Mouse (Mus musculus) heart, adult 2 months (tissue): ENCODE measurements at regions not wholly inside any gene's neighbourhood (a gene's known extent, or its start where the extent isn't known, plus 50 kb on each side); places are given as distances from the start of the nearest gene placed in this dataset.

Source experiments
- DNase-seq, 2 experiments: peaks; one replicate each; pipeline ENCODE4 v3.0.0; 2021
- H3K27ac ChIP-seq: fragments of 200-600 bp; 2 replicates; pipeline ENCODE4 v1.8.1; 2022
- H3K27me3 ChIP-seq: fragments of 200-500 bp; 2 replicates; pipeline ENCODE4 v1.6.1; 2012; ENCODE audit warnings: mild to moderate bottlenecking, low read length, inconsistent platforms, mixed read lengths; ENCODE audit not compliant: control insufficient read depth, insufficient read depth
- H3K36me3 ChIP-seq: fragments of 200-500 bp; 2 replicates; pipeline ENCODE4 v1.6.1; 2012; ENCODE audit warnings: low read length, inconsistent platforms; ENCODE audit not compliant: control insufficient read depth, insufficient read depth
- H3K4me1 ChIP-seq: fragments of 200-500 bp; 2 replicates; pipeline ENCODE4 v1.6.1; 2011; ENCODE audit warnings: low read length; ENCODE audit not compliant: control insufficient read depth, insufficient read depth
- H3K4me3 ChIP-seq: fragments of 200-600 bp; 2 replicates; pipeline ENCODE4 v1.8.1; 2022
- H3K79me2 ChIP-seq: fragments of 200-500 bp; replicated peaks from 2 replicates; pipeline ENCODE4 v1.6.1; 2012; ENCODE audit warnings: mild to moderate bottlenecking, inconsistent platforms, low read length, moderate library complexity, mixed read lengths; ENCODE audit not compliant: control insufficient read depth, insufficient read depth
- H3K9ac ChIP-seq: fragments of 200-500 bp; 2 replicates; pipeline ENCODE4 v1.6.1; 2012; ENCODE audit warnings: low read depth, mild to moderate bottlenecking, control low read depth, inconsistent platforms, low read length, mixed read lengths
- CTCF ChIP-seq: fragments of 200-600 bp; IDR thresholded peaks from 2 replicates; pipeline ENCODE4 v1.8.1; 2022; ENCODE audit warnings: antibody characterized with exemption, mild to moderate bottlenecking, moderate library complexity
- EP300 ChIP-seq: fragments of 200-500 bp; IDR thresholded peaks from 2 replicates; pipeline ENCODE4 v1.6.1; 2011; ENCODE audit warnings: low read depth, low read length, control low read depth; ENCODE audit not compliant: insufficient read depth
- POLR2A ChIP-seq: fragments of 200-500 bp; IDR thresholded peaks from 2 replicates; pipeline ENCODE4 v1.6.1; 2011; ENCODE audit warnings: mild to moderate bottlenecking, low read depth, low read length, control low read depth; ENCODE audit not compliant: insufficient read depth
- WGBS: fragments of 180-500 bp; shearing (Covaris S2); methylation state at CpG from one replicate; pipeline ENCODE4 v1.1.7; 2018; 5-methylcytosine and 5-hydroxymethylcytosine counted together
- intact Hi-C: fragments of 180-260 bp; cut with DNase I; formaldehyde crosslinking; loops from one replicate; pipeline ENCODE4 v1.15.1; 2025

DNA sequence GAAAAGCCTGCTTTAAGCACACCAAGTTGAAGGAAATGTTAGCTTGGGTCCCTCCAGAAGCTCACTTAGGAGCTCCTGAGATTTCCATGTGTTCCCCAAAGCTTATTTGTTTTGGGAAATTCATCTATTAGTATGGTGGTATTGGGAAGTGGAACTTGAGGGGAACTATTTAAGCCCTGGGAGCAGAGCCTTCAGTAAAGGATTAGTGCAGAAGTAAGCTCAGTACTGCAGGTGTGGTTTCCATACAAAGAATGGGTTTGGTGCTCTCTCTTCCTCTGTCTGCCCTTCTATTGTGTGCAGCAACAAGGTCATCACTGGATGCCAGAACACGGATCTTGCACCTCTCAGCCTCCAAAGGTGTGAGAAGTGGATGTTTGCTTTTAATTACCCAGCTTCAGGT lies 57.2 kb downstream of the Foxa2 start:
- Histone ChIP-seq H3K4me1 (no peaks in the 10 kb centered on the region), H3K9ac (no peak overlapping the region), H3K27ac (no peak overlapping the region), H3K36me3 (no peaks in the 10 kb centered on the region), H3K79me2 (no peaks in the 10 kb centered on the region), H3K27me3 (no peaks in the 10 kb centered on the region), H3K4me3 (no peak overlapping the region)
- intact Hi-C loops = no loop called here
- TF ChIP-seq CTCF = no peak
- no peak for TF ChIP-seq EP300
- no peak for TF ChIP-seq POLR2A
- WGBS = 39% methylated on average over 1 of the region's 1 CpGs
- no peak for DNase-seq

DNA sequence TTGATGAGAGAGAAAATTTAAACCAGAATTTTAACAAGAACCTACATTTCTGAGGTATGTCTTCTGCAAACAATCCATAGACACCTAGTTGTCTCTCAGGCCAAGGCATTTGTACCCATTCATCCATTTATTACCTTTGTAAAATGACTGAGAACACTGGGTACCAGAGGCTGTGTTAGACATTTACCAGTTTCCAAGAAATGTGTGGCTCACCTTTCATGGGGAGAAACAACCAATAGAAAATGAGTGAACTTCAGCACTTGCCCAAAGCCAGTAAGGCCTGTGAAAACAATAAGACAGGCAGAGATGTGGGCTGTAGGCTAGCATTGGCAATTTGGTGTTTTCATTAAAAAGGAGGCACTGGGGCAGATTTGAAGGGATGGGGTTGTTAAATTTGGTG lies 58.2 kb downstream of the Foxa2 start:
- H3K9ac ChIP-seq = no peak overlapping the region
- H3K4me3 ChIP-seq = no peak overlapping the region
- H3K27ac ChIP-seq = no peak overlapping the region
- intact Hi-C loops = no loop called here
- no peak for TF ChIP-seq CTCF
- TF ChIP-seq POLR2A = no peak
- TF ChIP-seq EP300 = no peak
- H3K4me1 ChIP-seq = no peaks in the 10 kb centered on the region
- DNase-seq = no peak
- no peaks in the 10 kb centered on the region for H3K27me3 ChIP-seq
- H3K36me3 ChIP-seq = no peaks in the 10 kb centered on the region
- no peaks in the 10 kb centered on the region for H3K79me2 ChIP-seq

- H3K9ac ChIP-seq = no peak overlapping the region
- no peak overlapping the region for H3K27ac ChIP-seq
- H3K79me2 ChIP-seq = no peaks in the 10 kb centered on the region
- H3K4me3 ChIP-seq = no peak overlapping the region
- no peak for TF ChIP-seq POLR2A
- no peak for TF ChIP-seq CTCF
- TF ChIP-seq EP300 = no peak
- DNase-seq = no peak
- H3K27me3 ChIP-seq = no peaks in the 10 kb centered on the region
- intact Hi-C loops = no loop called here
- WGBS = 62% methylated on average over 2 of the region's 2 CpGs
- H3K4me1 ChIP-seq = no peaks in the 10 kb centered on the region
- H3K36me3 ChIP-seq = no peaks in the 10 kb centered on the region
Measured at GRCm38 (mm10) chr2:147985261-147985575, 61.6 kb downstream of the Foxa2 start.

GRCm38 (mm10) chr2:147984547-147985260 lies 62.1 kb downstream of the Foxa2 start:
- H3K4me1 ChIP-seq = no peaks in the 10 kb centered on the region
- WGBS = 47% methylated on average over 12 of the region's 12 CpGs
- no peaks in the 10 kb centered on the region for H3K79me2 ChIP-seq
- intact Hi-C loops = no loop called here
- no peak overlapping the region for H3K4me3 ChIP-seq
- no peaks in the 10 kb centered on the region for H3K36me3 ChIP-seq
- DNase-seq = no peak
- no peak overlapping the region for H3K27ac ChIP-seq
- H3K27me3 ChIP-seq = no peaks in the 10 kb centered on the region
- H3K9ac ChIP-seq = no peak overlapping the region
- TF ChIP-seq CTCF (no peak), EP300 (no peak), POLR2A (no peak)

DNA sequence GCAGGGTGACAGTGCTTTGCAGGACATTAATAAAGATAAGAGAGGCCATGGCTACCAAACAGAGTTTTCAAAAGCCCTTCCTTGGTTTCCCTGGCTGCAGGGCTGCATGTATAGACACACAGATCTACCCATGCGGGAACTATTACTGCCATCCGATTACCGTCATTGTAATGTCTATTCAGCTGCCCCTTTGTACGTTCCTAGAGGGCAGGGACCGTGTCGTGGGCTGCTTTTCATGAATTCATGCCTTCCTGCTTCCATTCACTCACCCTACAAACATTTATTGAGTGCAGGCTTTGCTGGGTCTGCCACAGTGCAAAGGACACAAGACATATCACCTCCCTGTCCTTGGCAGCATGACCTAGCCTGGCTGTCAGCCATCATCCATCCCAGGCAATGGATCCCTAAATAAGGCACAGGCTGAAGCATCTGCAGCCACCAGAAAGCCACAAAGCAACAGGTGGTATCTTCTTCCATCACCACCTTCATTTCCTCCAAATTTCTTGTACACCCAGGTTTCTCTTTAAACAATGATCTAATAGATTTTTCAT lies 65.8 kb downstream of the Foxa2 start:
- Histone ChIP-seq H3K4me3 (no peak overlapping the region), H3K4me1 (no peaks in the 10 kb centered on the region), H3K27ac (no peak overlapping the region), H3K36me3 (no peaks in the 10 kb centered on the region), H3K79me2 (no peaks in the 10 kb centered on the region), H3K9ac (no peak overlapping the region), H3K27me3 (no peaks in the 10 kb centered on the region)
- TF ChIP-seq CTCF (no peak), POLR2A (no peak), EP300 (no peak)
- WGBS = 80% methylated on average over 6 of the region's 6 CpGs
- DNase-seq = no peak
- intact Hi-C loops = no loop called here

DNA sequence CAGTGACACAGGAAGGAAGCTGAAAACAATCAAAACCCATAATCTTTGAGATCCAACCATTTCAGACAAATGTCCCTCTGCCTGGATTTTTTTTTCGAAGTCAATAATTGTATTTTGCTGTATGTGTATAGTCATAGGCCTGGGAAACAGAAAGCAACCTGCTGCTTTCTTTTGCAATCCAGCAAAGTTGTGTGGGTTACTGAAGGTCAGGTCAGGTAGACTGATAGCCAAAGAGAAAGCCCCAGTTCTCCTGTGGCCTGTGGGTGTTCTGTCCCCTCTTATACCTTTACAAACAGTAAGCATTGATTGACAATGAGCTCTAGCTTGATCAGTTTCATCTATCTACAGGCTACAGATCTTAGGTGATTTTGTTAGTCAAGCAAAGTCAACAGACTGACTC lies 66.4 kb downstream of the Foxa2 start:
- TF ChIP-seq POLR2A (no peak), CTCF (no peak), EP300 (no peak)
- 85% methylated on average over 1 of the region's 1 CpGs for WGBS
- no peaks in the 10 kb centered on the region for H3K36me3 ChIP-seq
- intact Hi-C loops = no loop called here
- no peak for DNase-seq
- H3K27ac ChIP-seq = no peak overlapping the region
- H3K79me2 ChIP-seq = no peaks in the 10 kb centered on the region
- no peak overlapping the region for H3K4me3 ChIP-seq
- no peak overlapping the region for H3K9ac ChIP-seq
- no peaks in the 10 kb centered on the region for H3K4me1 ChIP-seq
- H3K27me3 ChIP-seq = no peaks in the 10 kb centered on the region
